Mouse (Mus musculus) spleen, adult 2 months (tissue): ENCODE results near the gene Egflam.

ENCODE experiments used
- CTCF ChIP-seq: fragments of 200-500 bp; IDR thresholded peaks from 2 replicates; pipeline ENCODE4 v1.5.1; 2011; ENCODE audit warnings: mild to moderate bottlenecking, inconsistent platforms; ENCODE audit not compliant: insufficient read depth, insufficient read length, insufficient replicate concordance; ENCODE audit errors: extremely low read depth
- POLR2A ChIP-seq: fragments of 200-500 bp; IDR thresholded peaks from 2 replicates; pipeline ENCODE4 v1.6.1; 2011; ENCODE audit warnings: low read depth, low read length, inconsistent platforms

- TF ChIP-seq POLR2A (no peak), CTCF (no peak)
Measured at GRCm38 (mm10) chr15:7215845-7216244, 182.3 kb downstream of the Egflam start.
